Mouse (Mus musculus) heart, postnatal 0 days (tissue): Measurements from ENCODE around the gene Gm10490. TPM values are rescaled to one million over a fixed set of nuclear protein-coding genes. Genes with fewer than 3 reads are reported as not detected.

ENCODE experiments used
- ATAC-seq: fragments of 200-750 bp; cut with Nextera tagmentation; 2 replicates; pipeline ENCODE4 v1.8.0; 2017; ENCODE audit warnings: low read depth, moderate number of reproducible peaks, moderate library complexity; ENCODE audit not compliant: insufficient read depth
- DNase-seq: peaks from one replicate; pipeline ENCODE4 v3.0.0-alpha.2; 2016; ENCODE audit warnings: low spot score
- H3K27ac ChIP-seq: fragments of 300-500 bp; sonication (generic); 2 replicates; pipeline ENCODE4 v1.5.1; 2014; ENCODE audit warnings: low read depth, mild to moderate bottlenecking
- H3K27me3 ChIP-seq: fragments of 300-500 bp; sonication (generic); 2 replicates; pipeline ENCODE4 v1.6.1; 2014; ENCODE audit warnings: low read length, mixed read lengths; ENCODE audit not compliant: control insufficient read depth, insufficient read depth
- H3K36me3 ChIP-seq: fragments of 300-500 bp; sonication (generic); replicated peaks from 2 replicates; pipeline ENCODE4 v1.6.1; 2014; ENCODE audit warnings: low read length, mixed read lengths; ENCODE audit not compliant: control insufficient read depth, insufficient read depth
- H3K4me1 ChIP-seq: fragments of 300-500 bp; sonication (generic); 2 replicates; pipeline ENCODE4 v1.6.1; 2014; ENCODE audit warnings: antibody characterized with exemption; ENCODE audit not compliant: control insufficient read depth, insufficient read depth
- H3K4me2 ChIP-seq: fragments of 300-500 bp; sonication (generic); 2 replicates; pipeline ENCODE4 v1.6.1; 2014; ENCODE audit warnings: low read depth, mild to moderate bottlenecking, low read length, moderate library complexity
- H3K4me3 ChIP-seq: fragments of 300-500 bp; sonication (generic); 2 replicates; pipeline ENCODE4 v1.5.1; 2014; ENCODE audit warnings: low read depth, low read length
- H3K9ac ChIP-seq: fragments of 300-500 bp; sonication (generic); replicated peaks from 2 replicates; pipeline ENCODE4 v1.6.1; 2014; ENCODE audit warnings: low read depth, low read length, mixed read lengths
- H3K9me3 ChIP-seq: fragments of 300-500 bp; sonication (generic); replicated peaks from 2 replicates; pipeline ENCODE4 v1.6.1; 2016; ENCODE audit warnings: low read length; ENCODE audit not compliant: control insufficient read depth
- CTCF ChIP-seq: IDR thresholded peaks from 2 replicates; pipeline ENCODE4 v1.5.1; 2016; ENCODE audit warnings: antibody characterized with exemption, control low read depth, low read depth
- EP300 ChIP-seq: IDR thresholded peaks from 2 replicates; pipeline ENCODE4 v1.6.1; 2016; ENCODE audit warnings: antibody characterized with exemption, low read depth
- WGBS: fragments of 180-500 bp; shearing (Covaris S2); extraction: QIAGEN DNeasy Blood & Tissue Kit; methylation state at CpG from one replicate; pipeline ENCODE4 v1.1.7; 2014; 5-methylcytosine and 5-hydroxymethylcytosine counted together
- polyA plus RNA-seq: library from polyadenylated mRNA; unstranded; fragments of >200 nt; fragmentation: Nextera tagmentation; extraction: Ambion mirVana; gene quantifications from 2 replicates; pipeline ENCODE4 v1.2.1, GENCODE M21; 2015
- total RNA-seq: library from RNA; depleted of rRNA; stranded (reverse); fragments of >200 nt; gene quantifications from 2 replicates; pipeline ENCODE4 v1.2.3, GENCODE M21; 2014; ENCODE audit warnings: low replicate concordance

Gm10490 gene
- total and polyA plus RNA-seq, 2 experiments from 2014 or later, result not detected

DNA sequence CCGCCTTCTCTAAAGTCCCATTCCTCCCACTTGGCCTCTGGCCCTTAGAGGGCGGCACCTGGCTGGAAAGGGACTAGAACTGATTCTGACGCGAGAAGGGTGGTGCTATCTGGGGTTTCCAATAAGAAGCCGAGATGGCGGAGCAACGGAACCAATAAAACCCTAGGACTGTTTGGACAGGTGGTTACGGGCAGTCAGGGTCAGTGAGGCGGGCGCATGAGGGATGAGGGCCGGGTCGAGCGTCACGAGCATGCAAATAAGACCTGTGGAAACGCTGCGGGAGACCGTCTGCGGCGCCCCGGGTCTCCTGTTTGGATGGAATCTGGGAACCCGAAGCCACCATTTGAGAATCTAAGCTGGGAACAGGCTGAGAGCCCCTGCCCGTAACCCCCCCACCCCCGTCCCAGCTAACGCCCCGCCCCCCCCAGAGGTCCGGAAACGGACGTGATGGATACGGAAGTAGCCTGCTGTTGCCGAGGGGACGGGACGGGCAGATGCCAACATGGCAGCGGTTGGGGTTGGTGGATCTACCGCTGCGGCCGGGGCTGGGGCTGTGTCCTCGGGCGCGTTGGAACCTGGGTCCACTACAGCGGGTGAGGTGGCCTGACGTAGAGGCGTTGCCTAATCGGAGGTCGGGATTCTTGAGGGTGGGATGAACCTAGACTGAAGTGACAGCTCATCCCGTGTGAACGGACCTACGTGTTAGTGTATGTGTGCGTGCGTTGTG, 25.3 kb upstream of the Gm10490 start, which contains the start of gene Slc35a2:
Slc35a2 (plus strand) TSS at position 188 of the 727 bp plus-strand sequence.
- DNase-seq (peak; percentile 95), ATAC-seq (peak; percentile 96)
- H3K4me2 ChIP-seq, result peak within 1 kb of the TSS; percentile 70
- 14% methylated on average over 48 of the region's 49 CpGs for WGBS
- H3K4me3 ChIP-seq, result peak within 1 kb of the TSS; percentile 59
- TF ChIP-seq CTCF, result peak; percentile 19; the same call in 1 of the 2 replicates
- TF ChIP-seq EP300, result no peak
- no peaks in the 10 kb centered on the region for H3K9me3 ChIP-seq
- no peaks in the 10 kb centered on the region for H3K27me3 ChIP-seq
- H3K36me3 ChIP-seq, result no peaks in the 10 kb centered on the region
- no peak within 1 kb of the TSS; the same call in 1 of the 2 replicates for H3K9ac ChIP-seq
- H3K4me1 ChIP-seq, result no peaks in the 10 kb centered on the region
- peak within 1 kb of the TSS; percentile 81 for H3K27ac ChIP-seq

DNA sequence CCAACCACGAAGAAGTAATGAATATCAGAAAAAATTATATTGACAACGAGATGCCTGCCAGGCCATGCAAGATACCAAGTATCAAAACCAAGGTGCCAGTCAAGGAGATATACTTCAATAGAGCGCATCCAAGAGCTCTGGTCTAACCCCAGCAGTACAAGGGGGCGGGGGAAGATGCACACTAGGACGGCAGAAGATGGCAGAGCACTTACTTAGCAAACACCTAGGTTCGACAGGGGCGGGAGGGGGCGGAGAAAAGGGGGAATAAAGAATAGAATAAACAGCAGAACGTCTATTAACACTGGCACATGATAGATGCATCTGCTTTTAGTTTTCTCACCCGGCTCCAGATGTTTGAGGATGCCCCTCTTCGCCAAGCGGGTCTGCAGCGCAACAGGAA, 11.1 kb upstream of the Gm10490 start:
- Histone ChIP-seq H3K4me3 (peak overlapping the region; percentile 67), H3K36me3 (peaks cover 11% of the 10 kb centered on the region; the same call in 1 of the 2 replicates), H3K27me3 (no peaks in the 10 kb centered on the region), H3K27ac (peak overlapping the region; percentile 88), H3K9me3 (no peaks in the 10 kb centered on the region), H3K4me1 (no peaks in the 10 kb centered on the region), H3K4me2 (peak overlapping the region; percentile 69), H3K9ac (peak overlapping the region; percentile 55)
- whole genome bisulfite sequencing, result 24% methylated on average over 13 of the region's 13 CpGs
- no peak for DNase-seq
- no peak for ATAC-seq
- TF ChIP-seq EP300 (no peak), CTCF (no peak)

DNA sequence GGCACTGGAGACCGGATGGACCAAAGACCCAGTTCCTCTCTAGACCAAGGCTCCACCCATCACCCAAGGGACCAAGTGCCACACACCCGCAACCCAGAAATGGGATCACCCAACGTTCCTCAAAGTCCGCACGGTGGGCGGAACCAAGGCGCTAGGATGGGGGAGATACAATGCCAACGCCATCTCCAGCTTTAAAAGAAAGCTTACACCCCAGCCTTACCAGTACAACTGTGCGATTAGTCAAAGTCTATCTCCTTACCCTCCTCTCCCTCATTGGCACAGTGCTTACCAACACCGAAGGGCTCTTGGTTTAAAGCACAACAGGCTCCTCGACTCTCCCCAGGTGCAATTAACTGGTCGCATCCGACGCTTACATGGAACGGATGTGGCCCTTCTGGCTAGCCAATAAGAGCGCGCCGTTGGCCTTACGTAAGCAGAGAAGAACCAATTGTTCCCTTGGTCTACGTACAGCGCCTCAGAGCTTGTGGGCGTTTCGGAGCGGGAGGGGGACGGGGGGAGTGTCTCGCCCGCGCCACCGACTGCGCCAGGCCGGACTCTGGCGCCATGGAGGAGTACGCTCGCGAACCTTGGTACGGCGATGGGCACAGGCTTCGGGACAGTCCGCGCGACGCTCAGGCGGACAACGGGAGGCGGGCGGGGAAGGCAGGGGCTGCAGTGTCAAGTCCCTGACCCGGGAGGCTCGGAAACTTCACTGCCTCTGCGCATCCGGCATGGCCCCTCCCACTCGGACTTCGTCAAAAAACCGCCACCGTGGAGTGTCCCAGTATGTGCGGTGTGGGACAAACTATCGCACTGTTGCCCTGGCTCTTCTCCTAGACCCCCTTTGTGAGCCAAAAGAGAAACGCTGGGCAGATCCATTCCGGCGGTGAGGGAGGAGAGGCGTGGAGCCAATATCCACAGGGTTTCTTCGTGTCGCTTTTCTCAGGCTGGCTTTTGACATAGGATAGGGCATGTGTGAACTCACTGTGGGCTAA, 10.2 kb upstream of the Gm10490 start, which contains the start of the genes Pqbp1 and Timm17b:
Pqbp1 (minus strand) TSS at position 390 of the 995 bp plus-strand sequence.
Timm17b (plus strand) TSS at position 478 of the 995 bp plus-strand sequence.
- peak within 1 kb of the TSS; percentile 88 for H3K27ac ChIP-seq
- 15% methylated on average over 47 of the region's 62 CpGs for WGBS
- peak within 1 kb of the TSS; percentile 69 for H3K4me2 ChIP-seq
- DNase-seq (peak; percentile 89), ATAC-seq (peak; percentile 98)
- H3K4me1 ChIP-seq, result no peaks in the 10 kb centered on the region
- H3K9ac ChIP-seq, result peak within 1 kb of the TSS; percentile 55
- peaks cover 14% of the 10 kb centered on the region; the same call in 1 of the 2 replicates for H3K36me3 ChIP-seq
- no peaks in the 10 kb centered on the region for H3K27me3 ChIP-seq
- H3K4me3 ChIP-seq, result peak within 1 kb of the TSS; percentile 67
- TF ChIP-seq EP300 (peak; percentile 48; the same call in 1 of the 2 replicates), CTCF (no peak)
- H3K9me3 ChIP-seq, result no peaks in the 10 kb centered on the region

DNA sequence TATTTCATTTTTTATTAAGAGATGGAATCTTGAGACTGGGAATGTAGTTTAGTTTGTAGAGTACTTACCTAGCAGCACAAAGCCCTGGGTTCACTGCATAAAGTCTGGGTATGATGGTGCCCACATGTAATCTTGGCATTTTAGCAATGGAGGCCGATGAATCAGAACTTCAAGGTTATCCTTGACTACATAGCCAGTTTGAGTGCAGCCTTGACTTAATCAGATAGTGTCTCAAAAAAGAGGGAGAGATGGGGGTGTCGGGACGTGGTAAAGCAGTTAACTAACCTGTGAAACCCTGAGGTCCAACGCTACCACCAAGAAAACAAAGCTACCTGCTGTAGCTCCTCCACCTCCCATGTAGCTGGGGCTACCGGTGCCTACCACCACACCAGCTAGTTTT, 4.9 kb upstream of the Gm10490 start:
- no peaks in the 10 kb centered on the region for H3K4me1 ChIP-seq
- no peak overlapping the region for H3K4me3 ChIP-seq
- DNase-seq (no peak), ATAC-seq (no peak)
- H3K9me3 ChIP-seq, result no peaks in the 10 kb centered on the region
- WGBS, result 74% methylated on average over 5 of the region's 5 CpGs
- H3K36me3 ChIP-seq, result peaks cover 13% of the 10 kb centered on the region; the same call in 1 of the 2 replicates
- TF ChIP-seq CTCF (no peak), EP300 (no peak)
- H3K4me2 ChIP-seq, result no peak overlapping the region
- H3K9ac ChIP-seq, result no peak overlapping the region
- no peak overlapping the region for H3K27ac ChIP-seq
- no peaks in the 10 kb centered on the region for H3K27me3 ChIP-seq

DNA sequence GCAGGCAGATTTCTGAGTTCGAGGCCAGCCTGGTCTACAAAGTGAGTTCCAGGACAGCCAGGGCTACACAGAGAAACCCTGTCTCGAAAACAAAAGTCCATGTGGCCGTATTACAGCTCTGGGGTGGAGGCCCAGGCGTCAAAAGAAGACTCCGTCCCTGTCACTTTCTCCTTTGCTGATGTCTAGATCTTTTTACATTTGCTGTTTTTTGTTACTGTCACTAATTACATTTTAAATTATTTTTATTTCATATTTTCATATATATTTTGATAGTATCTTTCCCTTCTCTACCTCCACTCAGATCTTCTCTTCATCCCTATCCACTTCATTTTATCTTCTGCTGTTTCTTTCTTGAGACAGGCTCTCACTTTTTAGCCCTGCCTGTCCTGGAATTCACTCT, 1.6 kb upstream of the Gm10490 start, which contains the start of gene Gm10491:
Gm10491 (minus strand) TSS at position 101 of the 400 bp plus-strand sequence.
- Histone ChIP-seq H3K27ac (no peak within 1 kb of the TSS), H3K36me3 (peaks cover 13% of the 10 kb centered on the region; the same call in 1 of the 2 replicates), H3K9ac (no peak within 1 kb of the TSS), H3K4me2 (no peak within 1 kb of the TSS), H3K4me3 (no peak within 1 kb of the TSS), H3K27me3 (no peaks in the 10 kb centered on the region), H3K9me3 (no peaks in the 10 kb centered on the region), H3K4me1 (no peaks in the 10 kb centered on the region)
- TF ChIP-seq EP300 (no peak), CTCF (no peak)
- DNase-seq (no peak), ATAC-seq (no peak)
- WGBS, result 73% methylated on average over 5 of the region's 5 CpGs
